Mouse (Mus musculus): ENCODE data around the gene Tuba1c. TPM values are rescaled to one million over a fixed set of nuclear protein-coding genes. Genes with fewer than 3 reads are reported as not detected.

Tuba1c gene
- polyA plus RNA-seq, 1 experiment from 2014 or later: 135 TPM

DNA sequence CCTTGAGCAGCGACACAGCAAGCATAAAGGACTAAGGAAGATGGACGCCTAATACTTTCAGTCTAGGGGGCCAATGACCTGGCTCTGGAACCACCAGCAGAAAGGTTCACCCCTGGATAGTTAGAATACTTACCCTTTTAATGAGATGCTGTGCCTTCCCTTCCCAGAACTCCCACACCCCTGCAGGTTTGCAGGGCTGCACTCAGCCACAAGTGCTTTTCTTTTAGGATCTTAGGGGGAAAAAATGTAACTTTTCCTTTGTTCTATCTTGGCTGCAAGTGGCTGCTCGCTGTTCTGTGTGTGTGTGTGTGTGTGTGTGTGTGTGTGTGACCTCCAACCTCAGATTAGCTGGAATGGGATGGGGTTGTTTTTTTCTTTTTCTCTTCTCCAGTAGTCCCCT lies 40.9 kb upstream of the Tuba1c start:
- Histone ChIP-seq H3K9me3 (replicated peaks) (no peaks in the 10 kb centered on the region), H3K27me3 (replicated peaks) (no peaks in the 10 kb centered on the region), H3K27ac (ENCODE audit: poor library complexity, severe bottlenecking) (0 out of 2 replicates have a peak overlapping the region, but pooled peaks have one; percentile 18), H3K9ac (no peak overlapping the region), H3K4me3 (no peak overlapping the region), H3K4me1 (replicated peaks) (peaks cover 69% of the 10 kb centered on the region), H3K4me2 (no peak overlapping the region), H3K36me3 (no peaks in the 10 kb centered on the region)
- 67% methylated on average over 3 of the region's 3 CpGs for WGBS
- no peak for ATAC-seq (ENCODE audit: insufficient number of reproducible peaks, low FRiP score)

- Histone ChIP-seq H3K4me3 (no peak overlapping the region), H3K4me2 (0 out of 2 replicates have a peak overlapping the region, but pooled peaks have one; percentile 45), H3K27ac (ENCODE audit: poor library complexity, severe bottlenecking) (peak overlapping the region; percentile 52), H3K27me3 (replicated peaks) (no peaks in the 10 kb centered on the region), H3K4me1 (replicated peaks) (peaks cover 66% of the 10 kb centered on the region), H3K9ac (0 out of 2 replicates have a peak overlapping the region, but pooled peaks have one; percentile 63), H3K36me3 (no peaks in the 10 kb centered on the region), H3K9me3 (replicated peaks) (no peaks in the 10 kb centered on the region)
- WGBS: 34% methylated on average over 12 of the region's 12 CpGs
- ATAC-seq (ENCODE audit: insufficient number of reproducible peaks, low FRiP score): no peak
These were observed 39.8 kb upstream of the Tuba1c start for GRCm38 (mm10) chr15:98989701-98990430.

GRCm38 (mm10) chr15:98990669-98991539 lies 38.8 kb upstream of the Tuba1c start:
- Histone ChIP-seq H3K36me3 (no peaks in the 10 kb centered on the region), H3K4me3 (0 out of 2 replicates have a peak overlapping the region, but pooled peaks have one; percentile 7), H3K4me1 (replicated peaks) (peaks cover 73% of the 10 kb centered on the region), H3K9ac (peak overlapping the region; percentile 63), H3K9me3 (replicated peaks) (no peaks in the 10 kb centered on the region), H3K27me3 (replicated peaks) (no peaks in the 10 kb centered on the region), H3K27ac (ENCODE audit: poor library complexity, severe bottlenecking) (peak overlapping the region; percentile 58), H3K4me2 (peak overlapping the region; percentile 45)
- WGBS: 27% methylated on average over 15 of the region's 15 CpGs
- ATAC-seq (ENCODE audit: insufficient number of reproducible peaks, low FRiP score): no peak

- Histone ChIP-seq H3K4me3 (no peak overlapping the region), H3K4me2 (peak overlapping the region; percentile 45), H3K9ac (peak overlapping the region; percentile 63), H3K27me3 (replicated peaks) (no peaks in the 10 kb centered on the region), H3K9me3 (replicated peaks) (no peaks in the 10 kb centered on the region), H3K36me3 (no peaks in the 10 kb centered on the region), H3K27ac (ENCODE audit: poor library complexity, severe bottlenecking) (peak overlapping the region; percentile 97), H3K4me1 (replicated peaks) (peaks cover 73% of the 10 kb centered on the region)
- ATAC-seq (ENCODE audit: insufficient number of reproducible peaks, low FRiP score): no peak
- 41% methylated on average over 9 of the region's 9 CpGs for WGBS
These were observed 38.1 kb upstream of the Tuba1c start for GRCm38 (mm10) chr15:98991540-98992050.

DNA sequence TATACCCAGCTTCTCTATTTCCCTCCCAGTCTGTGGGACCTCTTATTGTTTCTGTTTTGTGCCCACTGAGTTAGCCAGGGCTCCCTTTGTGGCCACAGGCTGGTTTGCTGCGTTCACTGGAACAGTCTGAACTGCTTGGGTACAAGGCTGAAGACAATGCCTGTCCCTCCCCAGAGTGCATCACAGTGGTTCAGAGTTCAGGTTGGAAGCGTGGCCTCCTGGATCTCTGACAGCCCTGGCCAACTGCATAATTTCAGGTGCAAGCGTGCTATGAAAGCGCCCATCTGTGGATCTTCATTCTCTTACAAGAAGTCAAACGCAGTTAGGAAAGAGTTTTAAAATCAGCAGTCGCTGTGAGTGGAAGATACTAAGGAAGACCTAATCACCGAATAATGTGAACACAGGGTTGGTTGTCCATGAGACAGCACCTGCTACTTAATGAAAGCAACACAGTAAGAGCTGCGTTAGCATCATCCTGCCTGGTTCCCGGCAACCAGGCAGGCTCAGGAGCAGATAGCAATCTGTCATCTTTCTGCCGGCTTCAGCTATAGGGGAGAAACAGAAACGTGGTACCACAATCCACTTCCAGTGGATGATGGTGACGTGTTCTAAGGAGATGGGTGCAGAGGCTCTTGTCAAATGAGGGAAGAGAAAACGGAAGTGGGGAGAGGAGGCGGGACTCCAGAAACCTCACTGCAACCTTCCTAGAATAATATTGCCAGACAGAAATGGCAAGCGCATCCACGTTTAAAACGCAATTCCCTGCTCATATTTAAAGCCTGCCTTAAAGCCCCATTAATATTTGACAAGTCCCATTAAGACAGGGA lies 37.4 kb upstream of the Tuba1c start:
- 31% methylated on average over 17 of the region's 17 CpGs for WGBS
- ATAC-seq (ENCODE audit: insufficient number of reproducible peaks, low FRiP score): no peak
- Histone ChIP-seq H3K4me2 (peak overlapping the region; percentile 77), H3K27ac (ENCODE audit: poor library complexity, severe bottlenecking) (peak overlapping the region; percentile 97), H3K4me1 (replicated peaks) (peaks cover 74% of the 10 kb centered on the region), H3K9ac (peak overlapping the region; percentile 77), H3K36me3 (no peaks in the 10 kb centered on the region), H3K27me3 (replicated peaks) (no peaks in the 10 kb centered on the region), H3K9me3 (replicated peaks) (no peaks in the 10 kb centered on the region), H3K4me3 (peak overlapping the region; percentile 48)

GRCm38 (mm10) chr15:98993093-98993793 lies 36.4 kb upstream of the Tuba1c start:
- Histone ChIP-seq H3K9ac (peak overlapping the region; percentile 77), H3K9me3 (replicated peaks) (no peaks in the 10 kb centered on the region), H3K4me3 (peak overlapping the region; percentile 48), H3K27ac (ENCODE audit: poor library complexity, severe bottlenecking) (peak overlapping the region; percentile 97), H3K27me3 (replicated peaks) (no peaks in the 10 kb centered on the region), H3K36me3 (no peaks in the 10 kb centered on the region), H3K4me2 (peak overlapping the region; percentile 77), H3K4me1 (replicated peaks) (peaks cover 74% of the 10 kb centered on the region)
- peak; percentile 92 for ATAC-seq (ENCODE audit: insufficient number of reproducible peaks, low FRiP score)
- 6% methylated on average over 35 of the region's 35 CpGs for WGBS

DNA sequence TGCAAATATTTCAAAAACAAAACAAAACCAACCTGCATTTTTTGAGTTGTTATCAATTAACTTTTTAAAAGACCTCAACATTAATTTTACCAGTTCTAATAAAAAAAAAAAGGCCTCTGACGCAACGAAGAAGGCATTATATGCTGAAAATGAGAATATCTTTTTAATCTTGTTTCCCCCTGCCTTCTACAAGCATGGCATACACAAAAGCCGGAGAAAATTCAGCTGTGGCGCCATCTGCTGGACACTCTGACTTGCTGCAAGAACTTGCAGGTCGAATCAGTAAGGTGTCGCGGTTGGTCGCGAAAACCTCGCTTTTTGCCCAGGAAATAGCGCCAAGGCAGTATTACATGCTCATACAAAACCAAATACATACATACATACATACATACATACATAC lies 35.8 kb upstream of the Tuba1c start:
- no peaks in the 10 kb centered on the region for H3K27me3 ChIP-seq (replicated peaks)
- no peak overlapping the region for H3K27ac ChIP-seq (ENCODE audit: poor library complexity, severe bottlenecking)
- no peaks in the 10 kb centered on the region for H3K36me3 ChIP-seq
- no peak for ATAC-seq (ENCODE audit: insufficient number of reproducible peaks, low FRiP score)
- H3K4me2 ChIP-seq: no peak overlapping the region
- no peak overlapping the region for H3K9ac ChIP-seq
- WGBS: under 1% methylated on average over 11 of the region's 11 CpGs
- no peak overlapping the region for H3K4me3 ChIP-seq
- H3K9me3 ChIP-seq (replicated peaks): no peaks in the 10 kb centered on the region
- H3K4me1 ChIP-seq (replicated peaks): peaks cover 76% of the 10 kb centered on the region

DNA sequence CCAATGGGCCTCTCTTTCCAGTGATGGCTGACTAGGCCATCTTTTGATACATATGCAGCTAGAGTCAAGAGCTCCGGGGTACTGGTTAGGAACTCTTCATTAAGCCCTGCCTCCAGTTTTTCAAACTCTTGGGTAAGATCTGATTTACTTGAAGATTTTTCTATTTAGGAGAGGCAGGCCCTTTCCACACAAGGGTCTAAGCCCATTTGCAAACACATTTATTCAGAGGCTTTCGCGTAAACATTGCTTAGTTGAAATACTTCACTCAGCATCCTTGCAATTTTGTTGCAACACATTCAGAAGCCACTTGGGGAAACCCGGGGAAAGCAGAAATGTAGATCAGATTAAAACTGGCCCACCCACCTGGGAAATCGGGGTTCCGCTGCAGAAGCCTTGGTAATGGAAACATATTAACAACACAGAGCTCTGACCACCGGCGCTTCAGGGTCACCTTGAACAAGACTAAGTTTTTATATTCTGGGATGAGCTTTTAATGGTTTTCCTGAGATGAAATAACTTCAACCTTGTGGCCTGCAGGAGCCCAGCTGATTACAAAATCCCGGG lies 34.7 kb upstream of the Tuba1c start:
- WGBS: 79% methylated on average over 9 of the region's 9 CpGs
- H3K9ac ChIP-seq: no peak overlapping the region
- H3K36me3 ChIP-seq: no peaks in the 10 kb centered on the region
- H3K4me2 ChIP-seq: no peak overlapping the region
- H3K9me3 ChIP-seq (replicated peaks): no peaks in the 10 kb centered on the region
- H3K4me3 ChIP-seq: no peak overlapping the region
- ATAC-seq (ENCODE audit: insufficient number of reproducible peaks, low FRiP score): no peak
- H3K27me3 ChIP-seq (replicated peaks): no peaks in the 10 kb centered on the region
- H3K27ac ChIP-seq (ENCODE audit: poor library complexity, severe bottlenecking): peak overlapping the region; percentile 24; the same call in 1 of the 2 replicates
- H3K4me1 ChIP-seq (replicated peaks): peaks cover 72% of the 10 kb centered on the region

DNA sequence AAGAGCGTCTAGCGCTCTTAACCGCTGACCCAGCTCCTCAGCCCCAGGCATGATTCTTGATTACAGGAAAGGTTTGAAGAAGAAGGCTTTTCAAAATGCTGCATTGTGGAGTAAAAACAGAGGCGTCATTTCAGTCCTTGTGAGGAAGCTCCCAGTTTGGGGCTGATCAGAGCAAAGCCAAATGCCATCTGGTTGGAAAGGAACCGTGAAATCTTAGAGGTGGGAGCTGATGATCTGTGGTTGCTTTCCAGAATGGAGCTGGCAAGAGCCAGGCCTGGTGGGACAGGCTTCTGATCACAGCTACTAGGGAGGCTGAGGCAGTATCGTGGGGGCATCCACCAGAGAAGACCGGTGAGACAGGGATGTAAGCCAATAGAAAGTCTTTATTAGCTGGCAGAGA lies 32.9 kb upstream of the Tuba1c start:
- H3K27ac ChIP-seq (ENCODE audit: poor library complexity, severe bottlenecking): 0 out of 2 replicates have a peak overlapping the region, but pooled peaks have one; percentile 26
- no peak for ATAC-seq (ENCODE audit: insufficient number of reproducible peaks, low FRiP score)
- 83% methylated on average over 7 of the region's 7 CpGs for WGBS

More for the DNA sequence above, 32.9 kb upstream of the Tuba1c start:
- Histone ChIP-seq H3K4me1 (replicated peaks) (peaks cover 70% of the 10 kb centered on the region), H3K4me2 (no peak overlapping the region), H3K36me3 (no peaks in the 10 kb centered on the region), H3K4me3 (no peak overlapping the region), H3K9me3 (replicated peaks) (no peaks in the 10 kb centered on the region), H3K9ac (no peak overlapping the region), H3K27me3 (replicated peaks) (no peaks in the 10 kb centered on the region)

Data from heart, embryonic 12.5 days (tissue).